Mouse (Mus musculus) forebrain, embryonic 16.5 days (tissue): ENCODE data around the gene Tek. TPM values are rescaled to one million over a fixed set of nuclear protein-coding genes. Genes with fewer than 3 reads are reported as not detected.

Experiments used
- ATAC-seq: fragments of 200-750 bp; cut with Nextera tagmentation; 2 replicates; pipeline ENCODE4 v1.8.0; 2017; ENCODE audit warnings: mild to moderate bottlenecking, moderate library complexity
- H3K27ac ChIP-seq: fragments of 300-500 bp; sonication (generic); 2 replicates; pipeline ENCODE4 v1.5.1; 2014; ENCODE audit warnings: low read length, control low read depth
- H3K27me3 ChIP-seq: fragments of 300-500 bp; sonication (generic); replicated peaks from 2 replicates; pipeline ENCODE4 v1.6.1; 2014; ENCODE audit warnings: low read length; ENCODE audit not compliant: control insufficient read depth, insufficient read depth
- H3K36me3 ChIP-seq: fragments of 300-500 bp; sonication (generic); 2 replicates; pipeline ENCODE4 v1.6.1; 2014; ENCODE audit not compliant: control insufficient read depth, insufficient read depth
- H3K4me1 ChIP-seq: fragments of 300-500 bp; sonication (generic); replicated peaks from 2 replicates; pipeline ENCODE4 v1.6.1; 2014; ENCODE audit warnings: low read length; ENCODE audit not compliant: control insufficient read depth, insufficient read depth
- H3K4me2 ChIP-seq: fragments of 300-500 bp; sonication (generic); 2 replicates; pipeline ENCODE4 v1.6.1; 2014; ENCODE audit warnings: mild to moderate bottlenecking, low read length, control low read depth
- H3K4me3 ChIP-seq: fragments of 300-500 bp; sonication (generic); replicated peaks from 2 replicates; pipeline ENCODE4 v1.5.1; 2014; ENCODE audit warnings: mild to moderate bottlenecking, low read length, control low read depth
- H3K9ac ChIP-seq: fragments of 300-500 bp; sonication (generic); replicated peaks from 2 replicates; pipeline ENCODE4 v1.6.1; 2014; ENCODE audit warnings: low read depth, low read length, control low read depth
- H3K9me3 ChIP-seq: fragments of 300-500 bp; sonication (generic); 2 replicates; pipeline ENCODE4 v1.6.1; 2016; ENCODE audit warnings: low read length; ENCODE audit not compliant: control insufficient read depth
- WGBS: fragments of 180-500 bp; shearing (Covaris S2); extraction: QIAGEN DNeasy Blood & Tissue Kit; methylation state at CpG from one replicate; pipeline ENCODE4 v1.1.7; 2014; 5-methylcytosine and 5-hydroxymethylcytosine counted together
- polyA plus RNA-seq: library from polyadenylated mRNA; unstranded; fragments of >200 nt; fragmentation: Nextera tagmentation; extraction: Ambion mirVana; gene quantifications from 2 replicates; pipeline ENCODE4 v1.2.1, GENCODE M21; 2015

Gene Tek
- polyA plus RNA-seq, 1 experiment from 2014 or later = 9.7 TPM

DNA sequence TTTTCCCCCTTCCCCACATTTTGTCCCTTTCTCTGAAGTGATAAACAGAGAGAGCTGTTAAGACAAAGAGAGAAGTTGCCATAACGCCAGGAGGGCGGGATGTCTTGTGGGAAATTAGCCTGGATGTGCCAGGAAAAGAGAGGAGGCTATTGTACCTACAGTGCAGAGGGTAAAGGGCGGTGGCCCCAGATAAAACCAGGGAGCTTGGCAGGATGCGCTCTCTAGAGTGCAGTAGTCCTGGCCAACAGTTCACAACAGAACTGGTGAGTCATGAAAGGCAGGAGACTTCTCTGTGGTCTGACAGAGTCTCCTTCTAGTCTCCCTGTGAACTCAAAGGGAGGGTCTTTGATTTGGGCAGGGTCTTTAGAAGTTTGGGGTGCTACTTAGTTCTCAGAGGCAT is 13.3 kb upstream of the Tek start:
- H3K27me3 ChIP-seq = no peaks in the 10 kb centered on the region
- H3K4me2 ChIP-seq = no peak overlapping the region
- no peaks in the 10 kb centered on the region for H3K4me1 ChIP-seq
- no peak overlapping the region for H3K4me3 ChIP-seq
- WGBS = 62% methylated on average over 4 of the region's 4 CpGs
- no peak overlapping the region for H3K27ac ChIP-seq
- no peaks in the 10 kb centered on the region for H3K36me3 ChIP-seq
- peaks cover 2% of the 10 kb centered on the region; the same call in 1 of the 2 replicates for H3K9me3 ChIP-seq
- H3K9ac ChIP-seq = no peak overlapping the region
- no peak for ATAC-seq

DNA sequence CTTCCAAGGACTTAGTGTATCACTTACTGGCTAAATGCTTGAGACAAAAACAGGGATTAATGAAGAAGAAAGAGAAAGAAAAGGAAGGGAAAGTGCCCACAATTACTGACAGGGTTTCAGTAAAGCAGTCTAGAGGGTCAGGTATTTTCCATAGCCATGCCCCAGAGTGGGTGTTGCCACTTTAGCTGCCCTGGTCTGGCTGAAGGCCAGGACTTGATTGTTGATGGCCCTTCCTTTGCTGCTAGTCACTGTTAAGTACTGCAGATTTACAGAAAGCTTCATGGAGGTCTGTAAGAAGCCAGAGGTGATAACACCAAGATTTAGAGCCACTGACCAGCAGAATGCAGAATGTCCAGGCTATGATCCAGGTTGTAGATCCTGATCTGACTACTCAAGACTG is 6.4 kb upstream of the Tek start:
- no peak for ATAC-seq
- Histone ChIP-seq H3K9me3 (peaks cover 2% of the 10 kb centered on the region; the same call in 1 of the 2 replicates), H3K4me3 (no peak overlapping the region), H3K36me3 (no peaks in the 10 kb centered on the region), H3K27ac (no peak overlapping the region), H3K4me2 (no peak overlapping the region), H3K27me3 (no peaks in the 10 kb centered on the region), H3K9ac (no peak overlapping the region), H3K4me1 (no peaks in the 10 kb centered on the region)

DNA sequence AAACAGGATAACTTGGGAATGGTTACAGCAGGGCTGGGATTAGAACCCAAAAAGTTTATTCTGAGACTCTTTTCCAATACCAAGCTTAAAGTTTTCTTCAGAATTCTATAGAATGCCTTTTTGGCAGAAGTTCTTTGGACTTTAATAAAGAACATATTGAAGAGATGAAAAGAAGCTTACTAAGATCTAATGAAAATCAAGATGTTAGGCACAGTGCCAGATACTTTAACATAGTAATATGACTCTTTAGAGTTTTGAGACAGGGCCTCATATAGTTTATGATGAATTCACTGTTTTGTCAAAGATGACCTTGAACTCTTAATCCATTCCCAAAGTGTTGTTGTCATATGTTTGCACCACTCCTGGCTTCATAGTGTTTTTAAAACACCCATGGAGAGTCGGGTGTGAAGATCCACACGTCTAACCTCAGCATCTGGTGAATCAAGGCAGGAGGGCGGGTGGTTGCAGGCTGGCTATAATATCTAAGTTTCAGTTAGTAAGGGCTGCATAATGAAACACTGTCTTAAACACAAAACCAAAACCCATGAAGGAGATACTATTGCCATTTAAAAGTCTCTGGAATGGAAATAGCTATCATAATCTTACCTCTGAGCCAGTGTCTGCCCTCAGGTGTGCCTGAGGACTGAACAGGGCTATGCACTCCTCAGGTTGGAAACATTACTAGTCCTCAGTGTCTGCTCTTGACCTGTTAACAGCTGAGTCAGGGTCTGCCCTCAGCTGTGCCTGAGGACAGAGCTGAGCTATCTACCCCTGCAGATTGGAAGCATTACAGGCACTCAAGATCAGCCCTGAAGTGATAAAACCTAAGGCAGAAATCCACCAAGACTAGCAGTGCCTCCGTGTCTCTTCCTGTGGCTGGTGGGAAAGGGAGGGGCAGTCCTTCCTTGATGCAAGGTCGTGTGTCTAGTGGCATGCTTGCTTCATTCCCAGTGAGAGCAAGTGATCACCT is 1.5 kb upstream of the Tek start:
- Histone ChIP-seq H3K9ac (no peak overlapping the region), H3K36me3 (no peaks in the 10 kb centered on the region), H3K4me3 (no peak overlapping the region), H3K4me2 (no peak overlapping the region), H3K9me3 (no peaks in the 10 kb centered on the region), H3K27ac (no peak overlapping the region), H3K27me3 (no peaks in the 10 kb centered on the region), H3K4me1 (no peaks in the 10 kb centered on the region)
- WGBS = 70% methylated on average over 5 of the region's 5 CpGs
- no peak for ATAC-seq

DNA sequence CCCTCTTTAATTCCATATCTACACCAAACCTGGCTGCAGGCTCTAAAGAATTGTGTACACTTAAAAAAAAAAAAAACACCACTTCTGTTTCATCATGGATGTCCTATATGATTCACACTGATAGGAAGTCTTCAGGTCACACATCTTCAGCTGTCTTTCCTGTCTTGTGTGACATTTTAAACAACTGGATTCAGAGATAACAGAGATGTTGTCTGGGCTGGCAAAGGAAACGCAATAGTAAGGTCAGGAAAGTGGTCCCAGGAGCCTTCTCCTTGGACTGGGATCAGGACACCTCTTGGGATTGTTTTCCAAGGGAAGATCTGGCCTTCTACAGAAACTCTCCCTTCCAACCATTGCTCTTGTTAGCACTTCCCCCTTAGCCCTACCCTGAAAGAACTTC is 2.7 kb downstream of the Tek start:
- no peak for ATAC-seq
- WGBS = 82% methylated on average over 1 of the region's 1 CpGs
- Histone ChIP-seq H3K27me3 (no peaks in the 10 kb centered on the region), H3K4me2 (no peak overlapping the region), H3K4me1 (no peaks in the 10 kb centered on the region), H3K27ac (no peak overlapping the region), H3K9ac (no peak overlapping the region), H3K9me3 (no peaks in the 10 kb centered on the region), H3K4me3 (no peak overlapping the region), H3K36me3 (no peaks in the 10 kb centered on the region)

DNA sequence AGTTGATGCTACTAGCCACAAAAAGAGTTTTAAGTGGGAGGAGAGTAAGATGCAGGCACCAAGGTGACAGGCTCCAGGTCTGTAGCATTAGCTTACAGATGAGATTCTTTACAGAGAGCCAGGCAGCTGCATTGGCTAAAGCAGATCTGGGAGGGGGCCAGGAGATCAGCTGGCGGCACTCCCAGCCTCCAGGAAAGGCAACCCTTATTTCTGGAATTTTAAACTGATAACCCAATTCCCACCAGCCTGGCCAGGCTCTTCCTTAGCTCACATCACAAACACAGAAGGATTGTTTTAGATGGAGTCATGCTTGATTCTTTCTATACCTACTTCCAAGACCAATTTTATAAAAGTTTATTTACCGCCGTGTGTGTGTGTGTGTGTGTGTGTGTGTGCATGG is 6.7 kb downstream of the Tek start:
- H3K27me3 ChIP-seq = no peaks in the 10 kb centered on the region
- no peak for ATAC-seq
- H3K4me3 ChIP-seq = no peak overlapping the region
- no peaks in the 10 kb centered on the region for H3K9me3 ChIP-seq
- no peak overlapping the region for H3K9ac ChIP-seq
- 70% methylated on average over 3 of the region's 3 CpGs for WGBS
- H3K4me1 ChIP-seq = no peaks in the 10 kb centered on the region
- no peak overlapping the region for H3K27ac ChIP-seq
- no peak overlapping the region for H3K4me2 ChIP-seq
- H3K36me3 ChIP-seq = no peaks in the 10 kb centered on the region

DNA sequence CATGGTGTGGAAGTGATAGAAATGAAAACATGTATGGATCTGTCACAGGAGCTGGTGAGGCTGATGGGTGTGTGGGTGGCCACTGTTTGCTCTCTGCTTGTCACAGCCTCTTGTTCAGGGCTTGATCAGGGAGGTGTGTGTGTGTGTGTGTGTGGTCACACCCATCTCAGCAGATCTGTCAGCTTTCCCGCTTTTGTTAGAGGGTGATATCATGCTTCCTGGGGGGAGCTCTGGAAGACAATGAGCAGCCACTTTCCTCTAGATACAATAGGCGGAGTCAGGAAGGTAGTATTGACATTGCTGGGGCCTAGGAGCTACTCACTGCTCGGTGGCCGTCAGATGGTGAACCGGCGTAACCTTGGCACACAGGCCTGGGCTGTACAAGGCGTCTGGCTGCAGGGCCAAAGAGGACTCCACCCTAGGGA is 7.3 kb downstream of the Tek start:
- H3K27ac ChIP-seq = no peak overlapping the region
- H3K27me3 ChIP-seq = no peaks in the 10 kb centered on the region
- ATAC-seq = no peak
- H3K9me3 ChIP-seq = no peaks in the 10 kb centered on the region
- H3K36me3 ChIP-seq = no peaks in the 10 kb centered on the region
- no peak overlapping the region for H3K4me2 ChIP-seq
- H3K4me3 ChIP-seq = no peak overlapping the region
- H3K4me1 ChIP-seq = no peaks in the 10 kb centered on the region
- WGBS = 59% methylated on average over 7 of the region's 7 CpGs
- H3K9ac ChIP-seq = no peak overlapping the region

DNA sequence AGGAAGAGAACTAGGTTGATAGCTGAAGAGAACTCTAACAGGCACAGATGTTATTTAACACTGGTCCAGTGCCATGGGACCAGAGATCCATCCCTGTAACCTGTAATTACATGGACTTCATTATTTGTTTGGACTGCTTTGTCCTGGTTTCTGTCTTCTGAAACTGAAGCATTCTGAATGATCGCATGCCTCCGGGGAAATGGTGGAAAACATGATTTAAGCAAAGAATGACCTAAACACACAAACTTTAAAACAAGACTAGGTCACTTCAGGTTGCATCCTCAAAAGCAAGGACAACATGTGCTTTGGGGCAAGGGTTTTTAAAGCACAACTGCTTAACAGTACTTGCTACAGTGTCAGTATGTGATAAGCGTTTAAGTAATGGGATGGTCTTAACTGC is 8.2 kb downstream of the Tek start:
- 91% methylated on average over 3 of the region's 3 CpGs for WGBS
- H3K4me3 ChIP-seq = no peak overlapping the region
- no peak overlapping the region for H3K27ac ChIP-seq
- no peak overlapping the region for H3K9ac ChIP-seq
- no peak for ATAC-seq
- no peaks in the 10 kb centered on the region for H3K36me3 ChIP-seq
- no peaks in the 10 kb centered on the region for H3K9me3 ChIP-seq
- H3K4me1 ChIP-seq = no peaks in the 10 kb centered on the region
- H3K27me3 ChIP-seq = no peaks in the 10 kb centered on the region
- no peak overlapping the region for H3K4me2 ChIP-seq

DNA sequence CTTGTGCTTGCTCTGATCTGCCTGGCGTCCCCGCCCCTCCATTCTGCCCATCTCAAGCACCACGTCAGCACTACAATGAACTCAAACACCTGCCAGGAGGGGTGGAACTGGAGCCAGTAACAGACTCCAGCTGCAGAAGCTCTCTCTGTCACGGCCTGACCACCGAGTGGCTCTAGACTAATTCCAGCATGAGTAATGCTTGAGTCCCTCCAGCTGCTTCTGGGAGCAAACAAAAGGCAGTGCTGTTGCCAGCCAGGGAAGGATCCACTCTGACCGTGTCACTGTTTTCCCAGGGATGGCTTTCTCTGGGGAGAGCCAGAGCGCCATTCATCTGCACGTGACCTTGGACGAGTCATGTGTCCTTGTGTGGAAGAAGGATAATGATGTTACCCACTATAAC is 13.4 kb downstream of the Tek start:
- no peaks in the 10 kb centered on the region for H3K9me3 ChIP-seq
- ATAC-seq = peak; percentile 63
- no peaks in the 10 kb centered on the region for H3K4me1 ChIP-seq
- H3K27me3 ChIP-seq = no peaks in the 10 kb centered on the region
- H3K4me2 ChIP-seq = no peak overlapping the region
- H3K9ac ChIP-seq = no peak overlapping the region
- no peaks in the 10 kb centered on the region for H3K36me3 ChIP-seq
- whole genome bisulfite sequencing = 22% methylated on average over 9 of the region's 9 CpGs
- no peak overlapping the region for H3K27ac ChIP-seq
- H3K4me3 ChIP-seq = no peak overlapping the region

DNA sequence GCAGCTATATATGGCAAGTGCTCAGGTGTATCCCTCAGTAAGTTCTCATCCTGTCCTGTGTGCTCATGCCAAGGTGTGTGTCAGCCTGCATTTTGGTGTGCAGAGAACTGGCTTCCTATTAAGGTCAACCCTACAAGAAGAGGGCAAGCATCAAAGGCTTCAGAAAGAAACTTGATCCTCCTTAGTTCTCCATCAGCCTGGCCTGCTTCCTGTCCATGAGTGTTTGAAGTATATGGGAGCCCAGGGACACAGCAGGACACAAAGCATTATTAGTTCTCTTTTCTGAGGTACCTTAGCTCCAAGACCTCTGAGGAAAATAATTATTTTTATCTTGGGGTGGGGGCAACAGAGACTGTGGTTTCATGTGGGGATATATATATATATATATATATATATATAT is 26.1 kb downstream of the Tek start:
- no peak for ATAC-seq

More for the DNA sequence above, 26.1 kb downstream of the Tek start:
- H3K4me1 ChIP-seq = no peaks in the 10 kb centered on the region
- H3K9ac ChIP-seq = no peak overlapping the region
- H3K36me3 ChIP-seq = no peaks in the 10 kb centered on the region
- no peak overlapping the region for H3K4me2 ChIP-seq
- no peak overlapping the region for H3K4me3 ChIP-seq
- H3K27ac ChIP-seq = no peak overlapping the region
- no peaks in the 10 kb centered on the region for H3K27me3 ChIP-seq
- H3K9me3 ChIP-seq = no peaks in the 10 kb centered on the region
